Mouse (Mus musculus) gastrocnemius, postnatal 4 days (tissue): ENCODE results near the gene Fkbpl. TPM values are rescaled to one million over a fixed set of nuclear protein-coding genes. Genes with fewer than 3 reads are reported as not detected.
A peak's percentile ranks its signal among the peaks of the same experiment; 100 is the strongest.

Source experiments
- DNase-seq, 2 experiments: peaks; one replicate each; pipeline ENCODE4 v3.0.0; 2021 to 2022; ENCODE audit warnings: low spot score in 2 of 2, mixed read lengths in 2 of 2
- total RNA-seq, 2 experiments: library from RNA; stranded (reverse); gene quantifications; 2 replicates each; pipeline ENCODE4 v1.2.3; 2021

Fkbpl gene
- total RNA-seq, 2 experiments from 2014 or later, result 8.1 to 8.3 TPM

DNA sequence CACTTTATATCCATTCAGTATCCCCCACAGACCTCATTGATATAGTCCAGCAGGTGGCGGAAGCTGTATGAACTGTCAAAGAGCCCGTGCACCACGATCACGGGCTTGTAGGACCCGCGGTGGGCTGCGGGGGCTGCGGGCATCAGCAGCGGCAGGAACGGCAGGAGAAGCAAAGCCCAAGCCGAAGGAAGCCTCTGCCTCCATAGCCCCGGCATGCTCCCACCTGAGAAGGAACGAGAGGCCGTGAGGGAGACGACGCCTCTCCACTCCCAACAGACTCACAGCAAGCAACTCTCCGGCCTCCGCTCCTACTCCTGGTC is 17.8 kb upstream of the Fkbpl start:
- DNase-seq, result no peak

DNA sequence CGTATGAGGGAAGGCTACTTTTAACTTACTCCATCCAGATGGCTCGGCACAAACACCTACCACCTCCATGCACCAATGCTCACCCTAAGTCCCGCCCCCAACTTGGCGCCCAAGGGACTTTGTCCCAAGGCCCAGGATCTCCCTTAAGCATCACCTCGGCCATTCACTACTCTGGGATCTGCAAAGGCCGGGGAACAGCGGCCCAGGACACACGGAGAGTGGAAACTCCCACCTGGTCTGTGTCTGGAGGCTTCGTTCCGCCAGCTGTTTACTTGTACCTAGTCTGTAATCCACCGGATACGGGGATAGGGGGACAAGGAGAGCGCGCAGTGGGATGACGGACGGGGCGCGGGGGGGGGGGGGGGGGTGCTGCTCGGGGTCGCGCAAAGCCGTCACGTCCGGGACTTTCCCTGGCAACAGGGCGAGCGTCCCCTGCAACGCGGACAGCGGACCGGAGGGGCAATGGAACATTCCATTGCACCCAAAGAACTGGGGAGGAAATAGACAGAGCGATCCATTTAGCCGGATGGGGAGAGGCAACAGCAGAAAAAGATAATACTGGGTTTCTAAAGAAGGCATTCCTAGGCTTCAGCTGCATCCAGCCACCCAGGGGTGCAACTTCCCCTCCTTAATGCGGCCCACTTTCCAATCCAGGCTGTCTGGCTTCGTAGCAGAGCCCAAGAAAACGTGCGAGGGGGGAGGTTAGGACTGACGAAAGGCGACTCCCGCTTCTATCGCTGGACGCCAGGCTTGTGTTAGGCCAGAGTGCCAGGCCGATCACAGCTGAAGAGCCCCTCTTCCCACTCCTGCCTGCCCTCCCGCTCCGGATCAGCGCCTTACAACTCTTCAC is 17.2 kb upstream of the Fkbpl start:
- DNase-seq, result peak; percentile 70 to 90

DNA sequence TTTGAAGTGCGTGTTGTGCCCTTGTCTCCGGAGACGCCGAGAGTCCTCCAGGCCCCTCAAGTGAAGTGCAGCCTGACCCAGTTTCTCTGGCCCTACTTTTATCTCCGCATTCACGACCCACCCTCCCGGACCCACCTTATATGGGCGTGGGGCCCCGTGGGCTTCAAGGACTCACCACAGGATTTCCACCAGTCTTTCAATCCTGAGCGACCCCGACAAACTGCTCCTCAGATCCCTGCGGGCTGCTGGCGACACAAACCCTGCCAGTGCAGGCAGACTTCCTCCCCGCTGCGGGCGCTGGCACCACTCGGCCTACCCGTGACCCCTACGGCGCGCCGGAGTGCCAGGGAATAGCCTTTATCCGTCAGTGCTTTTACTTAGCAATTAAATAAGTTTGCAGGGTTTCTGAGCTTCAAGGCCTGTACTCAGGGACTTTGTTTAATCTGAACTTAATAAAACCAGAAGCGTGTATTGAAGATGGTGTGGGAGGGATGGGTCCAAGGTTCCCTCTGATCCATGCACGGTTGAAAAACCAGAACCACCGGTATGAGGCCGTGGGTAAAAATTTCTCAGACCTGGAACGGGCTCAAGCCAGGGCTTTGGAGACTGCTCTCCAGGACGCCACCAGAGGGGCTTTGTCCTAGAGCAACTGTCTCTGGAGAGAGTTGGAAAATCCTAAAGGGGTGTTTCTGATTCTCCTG is 16.5 kb upstream of the Fkbpl start, which contains the start of gene Ppt2:
TSS of gene Ppt2 (minus strand) at position 568 of the 701 bp plus-strand sequence.
- peak in 1 of 2 experiments; percentile 56 for DNase-seq

DNA sequence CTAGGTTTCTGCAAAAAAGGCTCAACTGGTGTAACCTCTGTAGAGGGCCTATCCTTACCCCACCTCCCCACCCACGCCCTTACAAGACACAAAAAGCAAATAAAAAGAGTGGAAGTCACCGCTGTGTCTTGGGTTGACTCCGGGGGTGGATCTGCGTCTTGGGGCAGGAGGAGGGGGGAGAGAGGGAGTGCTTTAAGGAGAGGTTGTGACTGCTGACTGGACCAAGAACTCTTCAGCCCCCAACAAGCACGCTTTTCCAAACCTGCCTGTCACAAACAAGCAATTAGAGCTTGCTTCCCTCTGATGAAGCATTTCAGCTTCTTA is 16.0 kb upstream of the Fkbpl start:
- DNase-seq, result no peak

DNA sequence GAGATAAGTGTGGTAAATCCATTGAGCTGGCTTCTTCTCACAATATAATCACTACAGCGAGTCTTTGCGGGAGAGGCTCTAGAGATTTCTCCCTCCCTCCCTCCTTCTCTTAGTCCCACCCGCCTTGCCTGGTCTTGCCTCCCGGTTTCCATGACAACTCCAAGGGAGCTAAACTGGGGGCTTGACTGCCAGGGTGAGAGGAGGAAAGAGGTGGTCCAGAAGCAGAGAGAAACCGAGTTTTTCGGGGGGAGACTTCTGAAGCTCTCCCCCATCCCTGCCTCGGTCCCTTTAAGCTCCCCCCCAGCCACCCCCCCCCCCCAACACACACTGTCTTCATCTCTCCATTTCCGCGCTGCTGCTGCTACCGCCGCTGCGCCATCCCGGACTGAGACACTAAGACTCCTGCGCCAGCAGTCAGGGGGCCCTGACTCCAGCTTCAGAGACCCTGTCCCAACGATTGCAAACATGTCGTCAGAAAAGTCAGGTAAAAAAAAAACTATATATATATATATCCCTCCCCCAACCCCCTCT is 15.3 kb upstream of the Fkbpl start, which contains the start of gene Prrt1:
TSS of gene Prrt1 (plus strand) at position 313 of the 531 bp plus-strand sequence.
- DNase-seq, result no peak

DNA sequence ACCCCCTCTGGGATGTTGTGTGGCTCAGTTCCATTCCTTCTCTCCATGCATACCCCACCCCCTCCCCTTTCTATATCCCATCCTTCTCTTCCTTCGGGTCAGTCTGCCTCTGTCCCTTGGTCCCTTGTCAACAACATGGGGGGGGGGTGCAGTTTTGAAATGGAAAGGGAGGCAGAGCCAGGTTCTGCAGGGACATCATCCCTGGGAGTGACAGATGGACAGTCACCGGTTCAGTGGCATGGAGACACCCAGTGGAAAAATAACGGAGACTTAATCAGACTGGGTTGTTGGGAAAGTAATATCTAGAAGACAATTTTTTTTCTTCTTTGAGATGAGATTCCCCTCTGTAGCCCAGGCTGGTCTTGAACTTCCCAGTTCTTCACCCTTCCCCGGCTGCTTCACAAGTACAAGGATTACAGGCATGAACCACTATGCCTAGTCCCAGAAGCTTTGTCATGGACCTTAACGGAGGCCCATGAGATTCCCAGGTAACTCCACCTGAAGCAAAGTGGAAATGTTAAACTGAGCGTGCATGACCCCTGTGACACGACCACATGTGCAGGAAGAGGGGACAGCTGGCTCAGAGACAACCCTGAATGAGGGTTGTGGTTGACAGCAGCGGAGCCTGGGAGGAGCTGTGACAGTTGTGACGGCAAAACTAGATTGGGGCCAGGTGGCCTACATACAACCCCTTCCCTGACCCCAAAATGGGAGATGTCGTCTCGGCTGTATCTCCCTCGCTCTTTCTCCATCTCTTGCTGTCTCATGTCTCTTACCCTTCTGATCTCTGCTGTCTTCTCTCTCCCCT is 14.6 kb upstream of the Fkbpl start:
- no peak for DNase-seq

DNA sequence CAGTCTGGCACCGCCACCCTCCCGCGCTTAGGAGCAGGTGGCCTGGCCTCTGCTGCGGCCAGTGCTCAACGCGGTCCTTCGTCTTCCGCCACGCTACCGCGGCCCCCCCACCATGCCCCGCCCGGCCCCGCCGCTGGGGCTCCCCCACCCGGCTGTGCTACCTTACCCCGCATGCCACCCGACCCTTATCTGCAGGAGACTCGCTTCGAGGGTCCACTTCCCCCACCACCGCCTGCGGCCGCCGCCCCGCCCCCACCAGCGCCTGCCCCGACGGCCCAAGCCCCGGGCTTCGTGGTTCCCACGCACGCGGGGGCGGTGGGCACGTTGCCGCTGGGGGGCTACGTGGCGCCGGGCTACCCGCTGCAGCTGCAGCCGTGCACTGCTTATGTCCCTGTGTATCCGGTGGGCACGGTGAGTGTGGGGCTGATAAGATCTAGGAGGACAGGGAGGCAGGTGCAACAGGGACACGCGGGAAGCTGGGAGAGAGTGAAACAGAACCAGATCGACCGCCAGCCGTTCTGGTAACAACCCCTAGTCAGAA is 13.7 kb upstream of the Fkbpl start:
- DNase-seq, result no peak

DNA sequence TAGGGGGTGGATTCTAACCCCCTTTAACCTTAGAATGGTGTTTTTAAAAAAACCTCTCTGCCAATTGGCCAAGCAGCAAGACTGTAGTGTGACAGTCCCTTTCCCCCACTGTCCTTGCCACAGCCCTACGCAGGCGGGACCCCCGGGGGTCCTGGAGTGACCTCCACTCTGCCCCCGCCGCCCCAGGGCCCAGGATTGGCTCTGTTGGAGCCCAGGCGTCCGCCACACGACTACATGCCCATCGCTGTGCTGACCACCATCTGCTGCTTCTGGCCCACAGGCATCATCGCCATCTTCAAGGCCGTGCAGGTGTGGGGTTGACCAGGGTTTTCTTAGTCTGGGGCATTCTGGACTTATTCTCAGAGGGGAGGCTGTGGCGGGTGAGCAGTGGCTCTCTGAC is 12.9 kb upstream of the Fkbpl start:
- DNase-seq, result no peak

DNA sequence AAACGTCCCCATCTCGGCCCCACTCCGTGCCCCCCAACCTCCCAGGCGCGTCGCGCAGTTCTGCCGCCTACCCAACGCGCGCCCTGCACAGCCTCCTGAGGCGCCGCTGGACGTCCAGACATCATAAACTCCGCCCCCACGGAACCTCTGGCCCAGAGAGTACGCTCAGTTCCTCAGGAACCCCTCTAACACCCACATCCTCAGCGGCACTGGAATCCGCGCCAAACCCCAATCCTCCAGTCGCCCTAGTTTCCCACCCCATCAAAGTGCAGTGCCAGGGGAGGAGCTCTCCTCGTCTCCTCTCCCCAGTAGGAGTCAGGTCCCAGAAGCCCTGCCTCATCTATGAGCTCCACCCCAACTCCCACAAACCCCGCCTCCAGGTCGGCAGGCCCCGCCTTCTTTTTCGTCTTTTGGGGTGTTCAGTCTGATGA is 12.3 kb upstream of the Fkbpl start:
- DNase-seq, result peak in 1 of 2 experiments; percentile 52

DNA sequence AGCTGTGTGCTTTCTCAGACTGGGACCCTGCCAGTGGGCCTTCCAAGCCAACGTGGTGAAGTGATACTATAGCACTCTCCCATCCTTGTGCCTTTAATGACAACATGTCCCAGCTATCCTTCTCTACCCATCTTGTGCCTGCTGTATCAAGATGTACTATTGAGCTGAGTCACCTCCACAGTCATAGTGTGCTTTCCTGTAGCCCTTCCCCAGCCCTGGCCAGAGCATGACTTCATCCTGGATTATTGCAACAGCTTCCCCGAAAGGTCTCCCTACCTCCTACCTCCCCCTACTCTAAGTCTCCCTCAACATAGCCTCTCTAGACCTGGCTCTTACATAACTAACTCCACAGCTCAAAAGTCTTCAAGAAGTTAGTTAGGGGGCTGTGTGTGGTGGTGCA is 8.9 kb upstream of the Fkbpl start:
- no peak for DNase-seq

DNA sequence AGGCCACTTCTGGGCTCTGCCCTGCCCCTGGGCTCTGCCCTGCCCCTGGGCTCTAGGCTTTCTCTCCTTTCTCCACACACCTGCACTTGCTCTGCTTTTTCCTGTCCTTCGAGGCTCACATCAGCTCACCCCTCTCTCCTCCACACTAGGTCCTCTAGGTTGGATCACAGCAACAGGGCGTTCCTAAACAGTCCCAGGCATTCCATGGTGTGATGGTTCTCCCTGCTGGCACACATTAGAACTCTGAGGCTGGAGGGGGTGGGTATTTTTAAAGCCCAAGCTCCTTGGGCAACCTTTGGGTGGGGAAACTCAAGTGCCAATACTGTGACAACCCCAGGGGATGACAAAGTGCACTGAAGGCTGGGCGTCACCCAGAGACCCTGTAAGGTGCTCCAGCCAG is 7.1 kb upstream of the Fkbpl start:
- DNase-seq, result no peak

DNA sequence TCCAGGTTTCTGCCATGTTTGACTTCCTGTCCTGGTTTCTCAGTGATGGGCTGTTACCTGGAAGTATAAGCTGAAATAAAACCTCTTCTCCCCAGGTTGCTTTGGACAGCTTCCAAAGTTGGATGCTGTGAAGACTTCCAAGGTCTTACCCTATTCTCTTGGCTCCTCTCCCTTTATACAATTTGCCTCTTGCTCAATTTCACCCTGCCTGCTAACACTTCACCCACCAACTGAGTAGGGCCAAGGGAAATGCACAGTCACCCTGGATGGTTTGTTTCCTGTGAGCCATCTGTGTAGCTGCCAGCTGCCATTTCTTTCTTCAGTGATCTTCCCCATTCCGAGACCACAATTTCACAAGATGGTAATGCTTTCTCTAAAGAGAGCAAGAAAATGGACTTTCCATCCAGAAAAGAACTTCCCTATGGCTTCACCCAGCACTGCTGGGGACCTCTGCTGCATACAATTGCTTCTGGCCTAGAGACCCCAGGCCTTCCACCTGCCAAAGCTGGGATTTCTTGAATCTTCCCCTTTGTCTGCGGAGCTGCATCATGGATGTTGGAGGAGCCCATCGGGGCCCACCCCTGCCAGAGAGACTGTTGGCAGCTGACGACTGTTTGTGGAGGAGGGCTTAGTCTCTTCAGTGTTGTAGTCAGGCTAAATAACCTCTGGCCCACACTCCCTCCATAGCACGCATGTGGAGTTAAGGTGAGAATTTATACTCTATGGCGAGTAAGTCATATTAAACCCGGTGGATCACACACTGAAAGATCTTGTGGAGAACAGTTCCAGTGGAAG is 4.9 kb upstream of the Fkbpl start:
- no peak for DNase-seq

DNA sequence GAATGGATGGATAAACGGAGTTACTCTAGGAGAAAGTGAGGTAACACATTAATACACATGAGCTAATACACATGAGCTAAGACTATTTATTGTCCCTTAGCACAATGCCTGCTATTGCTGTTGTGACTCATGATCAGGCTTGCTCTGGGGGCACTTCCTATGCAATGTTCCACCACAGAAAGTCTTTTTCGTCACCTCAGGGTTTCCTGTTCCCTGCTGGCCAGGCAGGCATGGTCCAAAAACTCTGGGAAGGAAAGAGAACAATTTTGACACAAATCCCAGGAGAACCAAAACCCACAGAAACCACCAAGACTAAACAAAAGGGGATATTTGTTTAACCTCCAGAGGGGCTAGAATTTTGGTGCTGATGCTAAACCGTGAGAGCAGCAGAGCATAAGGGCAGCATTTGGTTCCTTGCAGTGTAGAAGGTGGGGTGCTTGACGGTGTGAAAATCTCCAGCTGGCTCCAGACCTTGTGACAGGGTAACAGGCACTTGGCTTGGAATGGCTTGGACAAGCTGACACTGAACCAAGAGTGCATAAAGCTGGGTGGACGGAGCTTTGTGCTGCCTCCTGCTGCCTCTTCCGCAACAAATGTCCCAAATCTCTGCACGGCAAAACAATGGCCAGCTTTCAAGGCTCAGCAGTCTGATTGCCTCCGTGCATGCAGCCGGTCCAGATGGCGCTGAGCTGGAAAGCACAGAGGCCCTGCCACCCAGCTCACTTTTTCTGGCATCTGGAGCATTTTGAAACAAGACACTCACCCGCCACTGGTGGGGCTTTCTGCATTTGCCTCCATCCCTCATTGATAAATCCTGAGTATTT is 3.6 kb upstream of the Fkbpl start:
- peak in 1 of 2 experiments; percentile 48 for DNase-seq

DNA sequence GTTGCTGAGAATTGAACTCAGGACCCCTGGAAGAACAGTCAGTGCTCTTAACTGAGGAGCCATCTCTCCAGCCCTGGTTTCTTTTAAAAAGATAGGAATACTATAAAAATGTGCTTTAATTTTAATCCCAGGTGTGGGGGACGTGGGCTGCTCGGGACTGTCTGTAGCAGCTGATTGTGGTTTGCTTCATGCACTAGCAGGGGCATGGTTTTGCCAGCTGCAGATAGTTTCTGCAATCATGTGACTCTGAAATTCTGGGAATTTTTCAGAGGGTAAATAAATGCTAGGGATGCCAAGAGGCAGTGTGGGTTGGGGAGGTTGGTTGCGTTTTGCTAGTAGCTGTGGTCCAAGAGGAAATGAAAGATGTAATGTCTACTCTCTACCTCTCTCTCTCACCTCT is 2.6 kb upstream of the Fkbpl start:
- no peak for DNase-seq

DNA sequence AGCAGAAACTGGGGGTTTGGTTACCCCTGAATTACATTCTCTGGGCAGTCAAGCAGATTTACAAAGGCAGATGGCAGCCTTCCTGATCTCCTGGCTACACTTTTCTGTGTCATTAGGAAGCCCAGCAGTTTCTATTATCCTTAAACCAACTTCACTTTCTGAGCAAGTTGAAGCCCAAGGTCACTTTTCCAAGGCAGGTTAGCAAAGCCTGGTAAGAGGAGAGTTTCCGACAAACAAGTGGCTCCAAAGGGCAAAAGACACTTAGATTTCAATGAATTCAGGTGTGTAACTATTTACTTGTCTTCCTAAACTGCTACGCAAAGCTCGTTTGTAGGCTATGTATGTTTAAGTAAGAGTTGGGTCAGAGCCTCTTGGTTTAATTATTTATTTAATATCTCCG is 1.2 kb upstream of the Fkbpl start:
- DNase-seq, result no peak

DNA sequence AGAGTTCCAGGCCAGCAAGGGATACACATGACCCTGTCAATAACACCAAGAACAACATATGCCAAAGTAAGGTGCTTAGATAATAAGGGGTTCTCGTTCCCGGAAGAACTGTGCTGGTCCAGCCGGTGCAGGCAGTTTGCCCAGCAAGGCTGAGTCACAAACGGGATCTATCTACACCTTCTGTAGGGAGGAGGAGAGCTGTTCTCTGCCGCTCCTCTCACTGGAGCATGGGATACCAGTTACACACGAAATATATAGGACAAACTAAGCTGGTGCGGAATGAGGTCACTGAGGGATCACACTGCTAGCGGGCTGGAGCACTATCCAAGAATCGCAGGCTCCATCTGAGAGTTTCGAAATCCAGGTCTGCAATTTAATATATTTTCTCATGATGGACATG is 620 bp upstream of the Fkbpl start:
- no peak for DNase-seq

DNA sequence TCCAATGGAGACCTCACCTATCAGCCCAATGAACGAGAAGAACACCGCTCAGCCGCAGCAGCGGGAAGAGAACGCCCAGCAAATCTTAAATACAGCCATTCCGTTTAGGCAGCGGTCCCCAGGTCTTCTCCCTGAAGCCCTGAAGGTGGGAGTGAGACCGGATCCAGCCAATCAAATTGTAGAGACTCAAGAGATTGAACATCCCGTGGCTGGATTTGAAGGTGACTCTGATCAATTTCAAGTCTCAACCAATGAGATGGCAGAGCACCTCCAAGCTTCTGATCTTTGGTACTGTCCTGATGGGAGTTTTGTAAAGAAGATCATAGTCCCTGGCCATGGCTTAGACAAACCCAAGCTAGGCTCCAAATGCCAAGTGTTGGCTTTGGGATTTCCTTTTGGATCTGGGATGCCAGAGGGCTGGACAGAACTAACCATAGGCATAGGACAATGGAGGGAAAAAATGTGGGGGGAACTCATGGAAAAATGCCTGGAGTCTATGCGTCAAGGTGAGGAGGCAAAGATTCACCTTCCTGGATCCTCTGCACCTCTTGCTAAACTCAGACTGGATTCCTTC is 779 bp downstream of the Fkbpl start:
- DNase-seq, result no peak

DNA sequence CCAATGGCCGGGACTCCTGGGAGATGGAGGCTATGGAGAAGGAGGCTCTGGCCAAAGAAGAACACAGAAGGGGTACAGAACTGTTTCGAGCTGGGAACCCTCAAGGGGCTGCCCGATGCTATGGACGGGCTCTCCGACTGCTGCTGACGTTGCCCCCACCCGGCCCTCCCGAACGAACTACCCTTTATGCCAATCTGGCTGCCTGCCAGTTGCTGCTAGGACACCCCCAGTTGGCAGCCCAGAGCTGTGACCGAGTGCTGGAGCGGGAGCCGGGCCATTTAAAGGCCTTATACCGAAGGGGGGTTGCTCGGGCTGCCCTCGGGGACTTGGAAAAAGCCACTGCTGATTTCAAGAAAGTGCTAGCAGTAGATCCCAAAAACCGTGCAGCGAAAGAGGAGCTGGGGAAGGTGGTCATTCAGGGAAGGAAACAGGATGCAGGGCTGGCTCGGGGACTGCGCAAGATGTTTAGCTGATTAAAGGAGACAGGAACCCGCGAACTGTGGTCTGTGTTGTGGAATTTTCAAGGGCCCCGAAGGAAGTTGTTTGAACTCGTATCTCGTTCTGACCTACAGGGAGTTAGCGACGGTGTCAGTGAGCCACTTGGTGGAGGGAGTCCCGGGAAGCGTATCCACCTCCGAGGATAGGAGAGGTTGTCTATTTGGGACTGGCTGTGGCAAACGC is 1.4 kb downstream of the Fkbpl start:
- DNase-seq, result peak in 1 of 2 experiments; percentile 21
